Mouse (Mus musculus): ENCODE results near the gene Ndufaf5. TPM values are rescaled to one million over a fixed set of nuclear protein-coding genes. Genes with fewer than 3 reads are reported as not detected.
"Not testable (repeated sequence)": the region's sequence is repeated elsewhere in the genome, so short reads cannot be mapped to it uniquely, and the experiment has no call there.

Gene Ndufaf5
- total and polyA plus RNA-seq, 3 experiments: 17.1 to 21.1 TPM; not detected in 1

DNA sequence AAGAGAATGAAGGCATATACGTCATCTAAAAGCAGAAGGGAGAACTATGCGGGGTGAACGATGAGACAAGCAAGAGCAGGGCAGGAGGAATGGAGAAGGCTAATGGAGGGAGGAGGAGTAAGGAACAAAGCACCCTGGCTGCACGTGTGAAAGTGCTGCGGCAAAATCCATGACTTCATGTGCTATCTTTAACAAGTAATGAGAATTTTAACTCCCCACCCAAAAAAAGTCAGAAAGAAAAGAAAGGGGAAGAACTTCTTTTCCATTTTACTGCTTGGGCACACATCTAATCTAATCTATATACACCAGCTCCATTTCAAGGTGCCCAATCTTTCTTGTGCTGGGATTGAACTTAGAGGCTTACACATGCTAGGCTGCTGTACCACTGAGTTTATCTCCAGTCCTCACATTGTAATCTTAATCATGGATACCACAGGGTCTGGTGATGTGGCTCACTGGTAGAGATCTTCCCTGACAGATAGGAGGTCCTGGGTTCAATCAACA is 7.0 kb upstream of the Ndufaf5 start (continued):
- TF ChIP-seq UBTF (IDR thresholded peaks at IDR 0.05; ENCODE audit: borderline replicate concordance, insufficient read depth, low read depth, low read length): no peak
- no peak for TF ChIP-seq GABPA (IDR thresholded peaks at IDR 0.05; ENCODE audit: low read depth, low read length)
- no peak for TF ChIP-seq NRF1 (IDR thresholded peaks at IDR 0.05; ENCODE audit: insufficient read depth, low read depth, low read length, poor library complexity, severe bottlenecking)
- no peak for TF ChIP-seq SMC3 (IDR thresholded peaks at IDR 0.05; ENCODE audit: low read depth, low read length)

DNA sequence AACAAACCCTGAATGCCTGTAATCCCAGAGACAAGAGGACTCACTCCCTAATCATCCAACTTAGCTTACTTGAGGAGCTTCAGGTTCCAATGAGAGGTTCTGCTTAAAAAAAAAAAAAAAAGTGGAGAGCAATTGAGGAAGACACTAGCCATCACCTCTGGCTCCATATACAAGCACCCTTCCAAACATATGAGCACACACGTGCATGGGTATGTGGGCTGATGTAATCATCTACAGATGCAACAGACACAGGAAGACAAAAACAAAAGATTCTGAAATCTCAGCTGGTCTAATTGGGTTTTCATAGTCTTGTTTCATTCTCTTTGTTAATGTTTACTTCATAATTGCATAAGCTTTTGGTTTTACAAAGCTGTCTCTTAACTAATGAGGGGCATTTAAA is 1.4 kb upstream of the Ndufaf5 start:
- peaks cover 38% of the 10 kb centered on the region for H3K79me2 ChIP-seq (ENCODE audit: control insufficient read depth, insufficient read depth, low read length, poor library complexity)
- no peaks in the 10 kb centered on the region for H3K9me3 ChIP-seq (replicated peaks; ENCODE audit: insufficient read depth, low read length)
- no peak overlapping the region; the same call in 1 of the 2 replicates for H3K9ac ChIP-seq (ENCODE audit: control insufficient read depth, low read depth, low read length, poor library complexity, severe bottlenecking)
- peak overlapping the region in 1 of 2 experiments; percentile 89; a peak in 2 of 4 replicates for H3K4me3 ChIP-seq (ENCODE audit: control insufficient read depth in 1 of 2, insufficient read depth in 1 of 2, low read depth in 2 of 2, low read length in 2 of 2)
- H3K36me3 ChIP-seq (ENCODE audit: control insufficient read depth in 1 of 2, insufficient read depth in 2 of 2, low read length in 2 of 2): peaks cover 16 to 40% of the 10 kb centered on the region in 2 experiments; a peak in 3 of 4 replicates
- TF ChIP-seq GABPA (IDR thresholded peaks at IDR 0.05; ENCODE audit: low read depth, low read length) (no peak), MAX (IDR thresholded peaks at IDR 0.05; ENCODE audit: low read length) (no peak), RAD21 (IDR thresholded peaks at IDR 0.05; ENCODE audit: low read depth, low read length) (no peak), SMC3 (IDR thresholded peaks at IDR 0.05; ENCODE audit: low read depth, low read length) (no peak), POLR2AphosphoS5 (IDR thresholded peaks at IDR 0.05; ENCODE audit: borderline replicate concordance, low read depth, low read length) (no peak), TBP (IDR thresholded peaks at IDR 0.05; ENCODE audit: low read depth, low read length) (no peak), HCFC1 (IDR thresholded peaks at IDR 0.05; ENCODE audit: low read depth, low read length) (no peak), MAZ (IDR thresholded peaks at IDR 0.05; ENCODE audit: low read depth, low read length) (no peak), KAT2A (conservative IDR thresholded peaks at IDR 0.05; ENCODE audit: low read depth, low read length) (no peak), NELFE (IDR thresholded peaks at IDR 0.05; ENCODE audit: low read depth, low read length) (no peak), POLR2AphosphoS2 (IDR thresholded peaks at IDR 0.05; ENCODE audit: low read length) (no peak), ZC3H11A (IDR thresholded peaks at IDR 0.05; ENCODE audit: low read depth, low read length) (no peak)
- no peak for DNase-seq (ENCODE audit: low read depth, low spot score)
- H3K27me3 ChIP-seq (ENCODE audit: control insufficient read depth in 1 of 2, insufficient read depth in 2 of 2, low read length in 2 of 2): no peaks in the 10 kb centered on the region
- H3K27ac ChIP-seq (ENCODE audit: control insufficient read depth, low read depth, low read length): no peak overlapping the region
- H3K4me1 ChIP-seq (ENCODE audit: control insufficient read depth in 1 of 2, insufficient read depth in 2 of 2, low read length in 2 of 2): peaks cover 9 to 25% of the 10 kb centered on the region in 2 experiments

DNA sequence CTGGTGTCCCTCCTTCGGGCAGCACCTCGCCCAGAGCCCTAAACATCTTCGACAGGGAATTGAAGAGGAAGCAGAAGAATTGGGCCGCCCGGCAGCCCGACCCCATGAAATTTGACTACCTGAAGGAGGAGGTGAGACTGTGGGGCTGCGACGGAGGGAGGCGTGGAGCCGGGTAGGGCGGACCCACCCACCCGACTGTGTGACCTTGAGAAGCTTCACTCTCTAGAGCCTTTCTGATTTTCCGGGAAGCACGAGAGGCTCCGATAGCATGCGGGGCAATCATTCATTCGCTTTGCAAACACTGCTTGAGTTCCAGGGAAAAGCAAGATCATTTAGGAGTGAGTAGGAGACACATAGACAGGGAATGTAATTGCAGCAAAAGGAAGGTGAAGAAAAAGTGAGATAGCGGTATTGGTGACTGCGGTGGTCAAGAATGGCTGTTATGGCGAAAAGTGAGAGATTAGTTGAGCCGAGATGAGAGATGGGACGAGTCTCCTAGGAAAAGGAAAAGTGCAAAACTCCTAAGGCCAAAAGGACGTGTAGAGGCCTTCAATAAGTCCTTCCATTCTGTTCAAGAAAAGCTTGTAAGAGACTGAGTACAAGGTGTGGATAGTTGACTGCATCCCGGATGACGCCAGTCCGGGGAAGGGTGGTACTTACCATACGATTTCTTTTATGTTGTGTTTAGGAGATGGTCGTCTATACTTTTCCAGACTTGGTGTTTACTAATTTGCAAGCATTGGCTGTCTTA is 529 bp downstream of the Ndufaf5 start:
- no peaks in the 10 kb centered on the region for H3K9me3 ChIP-seq (replicated peaks; ENCODE audit: insufficient read depth, low read length)
- peak overlapping the region; percentile 72 for H3K27ac ChIP-seq (ENCODE audit: control insufficient read depth, low read depth, low read length)
- H3K9ac ChIP-seq (ENCODE audit: control insufficient read depth, low read depth, low read length, poor library complexity, severe bottlenecking): peak overlapping the region; percentile 90
- peaks cover 9 to 28% of the 10 kb centered on the region in 2 experiments; a peak in 3 of 4 replicates for H3K36me3 ChIP-seq (ENCODE audit: control insufficient read depth in 1 of 2, insufficient read depth in 2 of 2, low read length in 2 of 2)
- DNase-seq (ENCODE audit: low read depth, low spot score): no peak
- peak overlapping the region; percentile 89 to 98 for H3K4me3 ChIP-seq (ENCODE audit: control insufficient read depth in 1 of 2, insufficient read depth in 1 of 2, low read depth in 2 of 2, low read length in 2 of 2)
- H3K79me2 ChIP-seq (ENCODE audit: control insufficient read depth, insufficient read depth, low read length, poor library complexity): peaks cover 32% of the 10 kb centered on the region
- H3K27me3 ChIP-seq (ENCODE audit: control insufficient read depth in 1 of 2, insufficient read depth in 2 of 2, low read length in 2 of 2): no peaks in the 10 kb centered on the region
- H3K4me1 ChIP-seq (ENCODE audit: control insufficient read depth in 1 of 2, insufficient read depth in 2 of 2, low read length in 2 of 2): peaks cover 0 to 19% of the 10 kb centered on the region in 2 experiments; a peak in 1 of 4 replicates
- no peak for TF ChIP-seq POLR2A (IDR thresholded peaks at IDR 0.05; ENCODE audit: control insufficient read depth in 1 of 2, insufficient read depth in 1 of 2, low read depth in 1 of 2, low read length in 2 of 2, poor library complexity in 1 of 2)
- 0 out of 2 replicates have a peak, but pooled peaks have one; percentile 3 for TF ChIP-seq MEF2A (IDR thresholded peaks at IDR 0.05; ENCODE audit: extremely low read depth, insufficient replicate concordance, low read depth, low read length, poor library complexity, severe bottlenecking)
- 0 out of 2 replicates have a peak, but pooled peaks have one; percentile 23 for TF ChIP-seq RCOR1 (IDR thresholded peaks at IDR 0.05; ENCODE audit: low read depth, low read length)
- 0 out of 2 replicates have a peak, but pooled peaks have one; percentile 8 for TF ChIP-seq BHLHE40 (IDR thresholded peaks at IDR 0.05; ENCODE audit: borderline replicate concordance, low read depth, low read length)

DNA sequence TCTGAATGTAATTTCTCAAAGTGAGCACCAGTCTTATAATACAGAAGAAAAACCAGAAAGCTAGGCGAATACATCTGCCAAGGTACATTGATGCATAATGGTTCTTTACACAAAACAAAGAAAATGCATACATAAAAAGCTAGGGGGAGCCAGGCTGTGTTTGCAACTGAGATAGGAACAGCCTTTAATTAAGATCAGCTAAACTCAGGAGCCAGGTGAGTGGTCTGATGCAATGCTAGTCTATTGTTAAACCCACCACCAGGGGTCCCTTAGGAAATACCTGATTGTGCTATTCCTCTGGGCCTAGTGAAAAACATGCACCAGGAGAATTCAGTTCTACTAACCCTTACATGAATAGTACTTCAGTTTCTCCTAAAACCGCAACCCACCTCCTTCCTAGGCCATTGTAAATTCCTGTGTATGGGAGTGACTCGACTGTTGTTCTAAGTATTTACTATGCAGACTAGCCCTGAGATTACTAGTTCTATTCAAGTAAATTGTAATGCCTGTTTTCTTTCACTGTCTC is 15.3 kb downstream of the Ndufaf5 start:
- not testable (repeated sequence) for H3K27ac ChIP-seq (ENCODE audit: control insufficient read depth, low read depth, low read length); H3K4me1 ChIP-seq (ENCODE audit: control insufficient read depth in 1 of 2, insufficient read depth in 2 of 2, low read length in 2 of 2); H3K79me2 ChIP-seq (ENCODE audit: control insufficient read depth, insufficient read depth, low read length, poor library complexity); H3K9ac ChIP-seq (ENCODE audit: control insufficient read depth, low read depth, low read length, poor library complexity, severe bottlenecking); H3K27me3 ChIP-seq (ENCODE audit: control insufficient read depth in 1 of 2, insufficient read depth in 2 of 2, low read length in 2 of 2); H3K9me3 ChIP-seq (replicated peaks; ENCODE audit: insufficient read depth, low read length); H3K36me3 ChIP-seq (ENCODE audit: control insufficient read depth in 1 of 2, insufficient read depth in 2 of 2, low read length in 2 of 2); H3K4me3 ChIP-seq (ENCODE audit: control insufficient read depth in 1 of 2, insufficient read depth in 1 of 2, low read depth in 2 of 2, low read length in 2 of 2); DNase-seq (ENCODE audit: low read depth, low spot score)

Data from MEL (cell line).